Mouse (Mus musculus): Measurements from ENCODE around the gene Ralgps1. TPM values are rescaled to one million over a fixed set of nuclear protein-coding genes. Genes with fewer than 3 reads are reported as not detected.
A peak's percentile ranks its signal among the peaks of the same experiment; 100 is the strongest.

The Ralgps1 gene
- polyA plus RNA-seq, 1 experiment: 4.6 TPM

DNA sequence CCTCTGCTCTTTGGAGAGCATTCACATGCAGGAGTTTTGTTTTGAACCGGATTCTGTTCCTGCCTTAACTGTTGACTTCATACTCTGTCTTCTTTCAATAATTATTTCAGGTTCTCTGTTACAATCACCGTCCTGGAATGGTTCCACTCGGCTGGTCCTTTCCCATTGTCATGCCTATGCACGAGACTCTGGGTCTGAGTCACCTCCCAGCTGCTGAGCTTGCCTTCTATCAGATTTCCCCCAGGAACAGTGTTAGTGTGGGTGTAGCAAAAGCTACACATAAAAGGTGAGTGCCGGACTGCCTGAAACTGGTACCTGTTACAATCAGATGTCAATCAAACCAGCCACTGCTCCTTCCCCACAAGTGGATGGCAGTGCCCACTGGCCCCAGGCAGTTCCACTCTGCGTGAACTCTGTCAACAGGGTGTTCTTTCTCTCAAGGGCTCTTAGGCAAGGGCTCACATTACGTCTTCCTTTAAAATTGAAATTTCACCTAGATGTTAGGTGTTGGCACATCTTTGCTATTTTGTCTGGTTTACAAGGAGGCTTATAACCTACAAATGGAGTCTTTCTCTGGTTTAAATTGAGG lies 13.9 kb downstream of the Ralgps1 start:
- TF ChIP-seq CTCF (IDR thresholded peaks at IDR 0.05; ENCODE audit: control insufficient read depth, insufficient read depth, low read length) (no peak), POLR2A (IDR thresholded peaks at IDR 0.05; ENCODE audit: borderline replicate concordance, control insufficient read depth, low read depth, low read length) (no peak)

DNA sequence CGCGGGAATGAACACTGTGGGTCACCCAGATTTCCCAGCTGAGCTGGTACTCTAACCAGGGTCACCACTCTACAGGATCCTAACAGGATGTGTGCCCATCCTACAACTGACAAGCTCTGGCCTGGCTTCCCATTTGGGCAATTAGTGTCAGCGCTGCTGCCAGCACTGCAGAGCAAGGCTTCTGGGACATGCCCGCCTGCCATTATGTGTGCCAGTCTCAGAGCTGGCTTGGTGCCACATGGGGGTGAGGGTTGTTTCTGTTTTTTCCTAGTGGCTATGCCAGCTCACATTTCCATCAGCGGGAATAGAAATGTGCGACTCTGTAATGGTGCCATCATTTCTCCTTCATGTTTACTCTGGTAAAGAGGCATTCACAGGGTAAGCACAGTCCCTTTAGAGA lies 15.7 kb downstream of the Ralgps1 start:
- Histone ChIP-seq H3K4me1 (ENCODE audit: control insufficient read depth, insufficient read depth, low read length) (peaks cover 19% of the 10 kb centered on the region), H3K4me3 (replicated peaks; ENCODE audit: control insufficient read depth, low read depth, low read length) (no peak overlapping the region), H3K27ac (ENCODE audit: control insufficient read depth, insufficient read depth, low read depth, low read length, poor library complexity) (no peak overlapping the region)
- 70% methylated on average over 6 of the region's 6 CpGs for WGBS
- TF ChIP-seq CTCF (IDR thresholded peaks at IDR 0.05; ENCODE audit: control insufficient read depth, insufficient read depth, low read length): no peak
- TF ChIP-seq POLR2A (IDR thresholded peaks at IDR 0.05; ENCODE audit: borderline replicate concordance, control insufficient read depth, low read depth, low read length): no peak

More for the DNA sequence above, 13.9 kb downstream of the Ralgps1 start:
- H3K4me3 ChIP-seq (replicated peaks; ENCODE audit: control insufficient read depth, low read depth, low read length): no peak overlapping the region
- no peak overlapping the region for H3K27ac ChIP-seq (ENCODE audit: control insufficient read depth, insufficient read depth, low read depth, low read length, poor library complexity)
- H3K4me1 ChIP-seq (ENCODE audit: control insufficient read depth, insufficient read depth, low read length): peaks cover 16% of the 10 kb centered on the region
- 81% methylated on average over 7 of the region's 7 CpGs for WGBS

DNA sequence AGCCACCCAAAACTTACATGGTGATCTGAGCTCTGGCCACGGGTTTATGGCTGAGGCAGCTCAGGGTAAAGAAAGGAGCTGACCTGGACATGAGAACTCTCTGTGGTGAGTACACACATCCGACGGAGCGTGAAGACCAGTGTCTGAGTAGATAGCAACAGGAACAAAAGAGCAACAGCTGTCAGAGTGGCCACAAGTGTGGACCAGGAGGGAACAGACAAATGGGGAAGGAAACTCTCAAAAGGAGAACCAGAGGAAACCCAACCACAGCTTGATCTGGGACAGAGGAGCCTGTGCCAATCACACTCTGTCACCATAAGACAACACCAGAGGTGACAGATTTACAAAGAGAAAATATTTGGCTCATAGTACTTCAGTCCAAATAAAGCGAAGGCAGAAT lies 17.9 kb downstream of the Ralgps1 start:
- Histone ChIP-seq H3K4me3 (replicated peaks; ENCODE audit: control insufficient read depth, low read depth, low read length) (peak overlapping the region; percentile 71), H3K27ac (ENCODE audit: control insufficient read depth, insufficient read depth, low read depth, low read length, poor library complexity) (peak overlapping the region; percentile 91), H3K4me1 (ENCODE audit: control insufficient read depth, insufficient read depth, low read length) (peaks cover 18% of the 10 kb centered on the region)
- no peak for TF ChIP-seq POLR2A (IDR thresholded peaks at IDR 0.05; ENCODE audit: borderline replicate concordance, control insufficient read depth, low read depth, low read length)
- no peak for TF ChIP-seq CTCF (IDR thresholded peaks at IDR 0.05; ENCODE audit: control insufficient read depth, insufficient read depth, low read length)
- WGBS: 3% methylated on average over 5 of the region's 5 CpGs

- TF ChIP-seq CTCF (IDR thresholded peaks at IDR 0.05; ENCODE audit: control insufficient read depth, insufficient read depth, low read length): no peak
- no peak for TF ChIP-seq POLR2A (IDR thresholded peaks at IDR 0.05; ENCODE audit: borderline replicate concordance, control insufficient read depth, low read depth, low read length)
- 82% methylated on average over 3 of the region's 3 CpGs for WGBS
- Histone ChIP-seq H3K4me1 (ENCODE audit: control insufficient read depth, insufficient read depth, low read length) (peaks cover 18% of the 10 kb centered on the region), H3K27ac (ENCODE audit: control insufficient read depth, insufficient read depth, low read depth, low read length, poor library complexity) (no peak overlapping the region), H3K4me3 (replicated peaks; ENCODE audit: control insufficient read depth, low read depth, low read length) (no peak overlapping the region)
Observed at GRCm38 (mm10) chr2:33351449-33351848, 19.8 kb downstream of the Ralgps1 start.

- WGBS: 85% methylated on average over 6 of the region's 6 CpGs
- no peak overlapping the region for H3K27ac ChIP-seq (ENCODE audit: control insufficient read depth, insufficient read depth, low read depth, low read length, poor library complexity)
Observed at GRCm38 (mm10) chr2:33350921-33351320, 20.4 kb downstream of the Ralgps1 start.

DNA sequence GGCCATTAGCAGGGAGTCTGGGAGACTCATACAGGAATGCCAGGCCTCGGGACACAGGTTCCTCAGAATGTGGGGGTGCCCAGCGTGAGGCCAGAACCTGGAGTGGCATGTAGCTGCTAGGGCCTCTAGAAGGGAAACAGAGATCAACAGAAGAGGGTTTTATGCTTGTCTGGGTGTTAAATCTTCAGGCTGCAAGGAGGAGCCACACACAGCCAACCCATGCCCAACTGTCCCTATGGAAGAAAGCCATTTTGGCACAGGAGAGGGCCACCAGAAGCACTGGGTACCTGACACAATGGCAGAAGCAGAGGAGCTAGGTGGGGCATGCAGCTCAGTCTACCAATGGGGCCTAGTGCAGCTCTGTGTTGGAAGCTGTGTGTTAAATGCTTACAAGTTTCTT lies 21.7 kb downstream of the Ralgps1 start:
- Histone ChIP-seq H3K4me3 (replicated peaks; ENCODE audit: control insufficient read depth, low read depth, low read length) (no peak overlapping the region), H3K27ac (ENCODE audit: control insufficient read depth, insufficient read depth, low read depth, low read length, poor library complexity) (no peak overlapping the region), H3K4me1 (ENCODE audit: control insufficient read depth, insufficient read depth, low read length) (peaks cover 18% of the 10 kb centered on the region)
- TF ChIP-seq CTCF (IDR thresholded peaks at IDR 0.05; ENCODE audit: control insufficient read depth, insufficient read depth, low read length): no peak
- TF ChIP-seq POLR2A (IDR thresholded peaks at IDR 0.05; ENCODE audit: borderline replicate concordance, control insufficient read depth, low read depth, low read length): no peak
- 46% methylated on average over 2 of the region's 2 CpGs for WGBS

More at GRCm38 (mm10) chr2:33350921-33351320, 20.4 kb downstream of the Ralgps1 start:
- H3K4me3 ChIP-seq (replicated peaks; ENCODE audit: control insufficient read depth, low read depth, low read length): no peak overlapping the region
- H3K4me1 ChIP-seq (ENCODE audit: control insufficient read depth, insufficient read depth, low read length): peaks cover 18% of the 10 kb centered on the region
- TF ChIP-seq CTCF (IDR thresholded peaks at IDR 0.05; ENCODE audit: control insufficient read depth, insufficient read depth, low read length) (no peak), POLR2A (IDR thresholded peaks at IDR 0.05; ENCODE audit: borderline replicate concordance, control insufficient read depth, low read depth, low read length) (no peak)

GRCm38 (mm10) chr2:33349081-33349480 lies 22.2 kb downstream of the Ralgps1 start:
- 23% methylated on average over 2 of the region's 2 CpGs for WGBS
- H3K4me1 ChIP-seq (ENCODE audit: control insufficient read depth, insufficient read depth, low read length): peaks cover 14% of the 10 kb centered on the region
- H3K4me3 ChIP-seq (replicated peaks; ENCODE audit: control insufficient read depth, low read depth, low read length): no peak overlapping the region
- no peak overlapping the region for H3K27ac ChIP-seq (ENCODE audit: control insufficient read depth, insufficient read depth, low read depth, low read length, poor library complexity)
- TF ChIP-seq CTCF (IDR thresholded peaks at IDR 0.05; ENCODE audit: control insufficient read depth, insufficient read depth, low read length) (peak; percentile 82), POLR2A (IDR thresholded peaks at IDR 0.05; ENCODE audit: borderline replicate concordance, control insufficient read depth, low read depth, low read length) (no peak)

GRCm38 (mm10) chr2:33348260-33348659 lies 23.0 kb downstream of the Ralgps1 start:
- Histone ChIP-seq H3K4me1 (ENCODE audit: control insufficient read depth, insufficient read depth, low read length) (peaks cover 10% of the 10 kb centered on the region), H3K4me3 (replicated peaks; ENCODE audit: control insufficient read depth, low read depth, low read length) (no peak overlapping the region), H3K27ac (ENCODE audit: control insufficient read depth, insufficient read depth, low read depth, low read length, poor library complexity) (no peak overlapping the region)
- 66% methylated on average over 3 of the region's 3 CpGs for WGBS
- TF ChIP-seq CTCF (IDR thresholded peaks at IDR 0.05; ENCODE audit: control insufficient read depth, insufficient read depth, low read length) (no peak), POLR2A (IDR thresholded peaks at IDR 0.05; ENCODE audit: borderline replicate concordance, control insufficient read depth, low read depth, low read length) (no peak)

DNA sequence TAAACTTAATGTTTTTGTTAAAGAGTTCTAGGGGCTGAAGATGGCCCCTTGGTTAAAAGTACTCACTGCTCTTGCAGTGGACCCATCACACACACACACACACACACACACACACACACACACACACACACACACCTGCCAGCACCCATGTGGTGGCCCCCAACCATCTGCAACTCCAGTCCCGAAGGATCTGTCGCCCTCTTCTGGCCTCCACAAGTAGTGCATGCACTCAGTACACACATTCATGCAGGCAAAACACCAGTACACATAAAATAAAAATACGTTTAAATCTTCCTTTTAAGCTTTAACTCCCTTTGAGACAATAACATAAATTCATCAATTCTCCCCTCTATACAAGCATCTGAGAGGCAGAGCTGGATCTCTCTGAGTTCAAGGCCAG lies 23.7 kb downstream of the Ralgps1 start:
- Histone ChIP-seq H3K4me1 (ENCODE audit: control insufficient read depth, insufficient read depth, low read length) (peaks cover 6% of the 10 kb centered on the region), H3K27ac (ENCODE audit: control insufficient read depth, insufficient read depth, low read depth, low read length, poor library complexity) (no peak overlapping the region), H3K4me3 (replicated peaks; ENCODE audit: control insufficient read depth, low read depth, low read length) (no peak overlapping the region)
- peak; percentile 85 for TF ChIP-seq CTCF (IDR thresholded peaks at IDR 0.05; ENCODE audit: control insufficient read depth, insufficient read depth, low read length)
- TF ChIP-seq POLR2A (IDR thresholded peaks at IDR 0.05; ENCODE audit: borderline replicate concordance, control insufficient read depth, low read depth, low read length): no peak
- whole genome bisulfite sequencing: 28% methylated on average over 3 of the region's 3 CpGs
